Mouse (Mus musculus): ENCODE measurements around the gene Arhgef25. TPM values are rescaled to one million over a fixed set of nuclear protein-coding genes. Genes with fewer than 3 reads are reported as not detected.

Arhgef25 gene
- polyA plus RNA-seq, 1 experiment from 2014 or later = 19.6 TPM

- Histone ChIP-seq H3K9ac (ENCODE audit: low read depth, low read length) (peak overlapping the region; percentile 89), H3K9me3 (replicated peaks; ENCODE audit: control insufficient read depth, low read length, poor library complexity, severe bottlenecking) (no peaks in the 10 kb centered on the region), H3K36me3 (ENCODE audit: control insufficient read depth, insufficient read depth, low read length) (peaks cover 11% of the 10 kb centered on the region; the same call in 1 of the 2 replicates), H3K4me2 (ENCODE audit: low read length) (peak overlapping the region; percentile 95), H3K27me3 (ENCODE audit: control insufficient read depth, insufficient read depth, low read depth, low read length) (no peaks in the 10 kb centered on the region), H3K4me3 (ENCODE audit: low read depth, low read length) (peak overlapping the region; percentile 92), H3K4me1 (ENCODE audit: control insufficient read depth, insufficient read depth, low read length) (peaks cover 16% of the 10 kb centered on the region), H3K27ac (ENCODE audit: low read length) (peak overlapping the region; percentile 59)
- peak; percentile 57 for ATAC-seq
- under 1% methylated on average over 22 of the region's 25 CpGs for WGBS
These were observed 21.1 kb upstream of the Arhgef25 start for GRCm38 (mm10) chr10:127210961-127211405.

GRCm38 (mm10) chr10:127209928-127210570 is 20.2 kb upstream of the Arhgef25 start:
- H3K4me1 ChIP-seq (ENCODE audit: control insufficient read depth, insufficient read depth, low read length) = peaks cover 16% of the 10 kb centered on the region
- H3K27me3 ChIP-seq (ENCODE audit: control insufficient read depth, insufficient read depth, low read depth, low read length) = no peaks in the 10 kb centered on the region
- no peak overlapping the region for H3K27ac ChIP-seq (ENCODE audit: low read length)
- peak overlapping the region; percentile 89 for H3K9ac ChIP-seq (ENCODE audit: low read depth, low read length)
- peak overlapping the region; percentile 95 for H3K4me2 ChIP-seq (ENCODE audit: low read length)
- 86% methylated on average over 13 of the region's 13 CpGs for WGBS
- H3K4me3 ChIP-seq (ENCODE audit: low read depth, low read length) = peak overlapping the region; percentile 92
- no peak for ATAC-seq
- H3K9me3 ChIP-seq (replicated peaks; ENCODE audit: control insufficient read depth, low read length, poor library complexity, severe bottlenecking) = no peaks in the 10 kb centered on the region
- peaks cover 18% of the 10 kb centered on the region for H3K36me3 ChIP-seq (ENCODE audit: control insufficient read depth, insufficient read depth, low read length)

DNA sequence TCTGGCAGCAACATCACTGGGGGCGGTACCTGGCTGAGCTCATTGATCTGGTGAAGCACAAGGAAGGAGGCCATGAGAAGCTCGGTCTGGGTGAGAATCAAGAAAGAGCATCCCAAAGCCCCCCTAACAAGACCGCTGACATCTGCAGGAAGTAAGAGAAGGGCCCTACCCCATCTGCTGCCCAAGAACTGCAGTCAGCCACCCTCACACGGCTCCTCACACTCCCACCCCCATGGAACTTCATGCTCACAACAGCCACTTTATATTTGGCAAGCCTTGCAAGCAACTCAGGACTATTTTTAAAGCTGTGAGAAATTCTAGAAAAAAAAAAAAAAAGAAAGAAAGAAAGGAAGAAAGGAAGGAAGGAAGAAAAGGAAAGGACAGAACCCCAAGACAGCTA is 19.0 kb upstream of the Arhgef25 start:
- H3K27ac ChIP-seq (ENCODE audit: low read length) = no peak overlapping the region
- peaks cover 22% of the 10 kb centered on the region for H3K36me3 ChIP-seq (ENCODE audit: control insufficient read depth, insufficient read depth, low read length)
- 81% methylated on average over 4 of the region's 4 CpGs for WGBS
- no peaks in the 10 kb centered on the region for H3K9me3 ChIP-seq (replicated peaks; ENCODE audit: control insufficient read depth, low read length, poor library complexity, severe bottlenecking)
- H3K4me3 ChIP-seq (ENCODE audit: low read depth, low read length) = no peak overlapping the region
- H3K4me1 ChIP-seq (ENCODE audit: control insufficient read depth, insufficient read depth, low read length) = peaks cover 16% of the 10 kb centered on the region
- ATAC-seq = no peak
- no peak overlapping the region for H3K9ac ChIP-seq (ENCODE audit: low read depth, low read length)
- H3K27me3 ChIP-seq (ENCODE audit: control insufficient read depth, insufficient read depth, low read depth, low read length) = no peaks in the 10 kb centered on the region
- no peak overlapping the region for H3K4me2 ChIP-seq (ENCODE audit: low read length)

GRCm38 (mm10) chr10:127205373-127205772 is 15.5 kb upstream of the Arhgef25 start:
- Histone ChIP-seq H3K36me3 (ENCODE audit: control insufficient read depth, insufficient read depth, low read length) (peaks cover 35% of the 10 kb centered on the region), H3K4me1 (ENCODE audit: control insufficient read depth, insufficient read depth, low read length) (peaks cover 10% of the 10 kb centered on the region), H3K4me3 (ENCODE audit: low read depth, low read length) (no peak overlapping the region), H3K9me3 (replicated peaks; ENCODE audit: control insufficient read depth, low read length, poor library complexity, severe bottlenecking) (no peaks in the 10 kb centered on the region), H3K4me2 (ENCODE audit: low read length) (no peak overlapping the region), H3K27ac (ENCODE audit: low read length) (no peak overlapping the region), H3K9ac (ENCODE audit: low read depth, low read length) (no peak overlapping the region), H3K27me3 (ENCODE audit: control insufficient read depth, insufficient read depth, low read depth, low read length) (no peaks in the 10 kb centered on the region)
- WGBS = 95% methylated on average over 10 of the region's 10 CpGs
- no peak for ATAC-seq

DNA sequence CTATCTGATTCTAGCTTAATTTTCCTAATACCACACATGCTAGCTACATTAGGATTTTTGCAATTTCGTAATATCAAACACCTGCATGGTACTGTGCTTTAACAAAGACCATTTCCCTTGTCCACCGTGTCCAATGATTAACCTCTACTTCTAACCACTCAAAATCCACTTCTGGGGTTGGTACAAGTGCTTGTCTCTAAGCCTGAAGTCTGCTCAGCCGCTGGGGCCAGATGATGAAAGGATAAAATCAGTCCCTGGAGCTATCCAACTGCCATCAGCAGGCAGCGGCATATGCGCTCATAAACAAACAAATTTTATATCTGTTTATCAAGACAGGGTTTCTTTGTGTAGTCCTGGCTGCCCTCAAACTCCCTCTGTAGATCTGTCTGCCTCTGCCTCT is 14.7 kb upstream of the Arhgef25 start:
- peaks cover 36% of the 10 kb centered on the region for H3K36me3 ChIP-seq (ENCODE audit: control insufficient read depth, insufficient read depth, low read length)
- H3K9ac ChIP-seq (ENCODE audit: low read depth, low read length) = no peak overlapping the region
- no peak overlapping the region for H3K27ac ChIP-seq (ENCODE audit: low read length)
- H3K4me3 ChIP-seq (ENCODE audit: low read depth, low read length) = no peak overlapping the region
- 93% methylated on average over 5 of the region's 5 CpGs for WGBS
- H3K4me2 ChIP-seq (ENCODE audit: low read length) = no peak overlapping the region
- H3K4me1 ChIP-seq (ENCODE audit: control insufficient read depth, insufficient read depth, low read length) = peaks cover 2% of the 10 kb centered on the region; the same call in 1 of the 2 replicates
- H3K27me3 ChIP-seq (ENCODE audit: control insufficient read depth, insufficient read depth, low read depth, low read length) = no peaks in the 10 kb centered on the region
- no peak for ATAC-seq
- no peaks in the 10 kb centered on the region for H3K9me3 ChIP-seq (replicated peaks; ENCODE audit: control insufficient read depth, low read length, poor library complexity, severe bottlenecking)

- Histone ChIP-seq H3K36me3 (ENCODE audit: control insufficient read depth, insufficient read depth, low read length) (peaks cover 42% of the 10 kb centered on the region), H3K4me3 (ENCODE audit: low read depth, low read length) (no peak overlapping the region), H3K27ac (ENCODE audit: low read length) (no peak overlapping the region), H3K9me3 (replicated peaks; ENCODE audit: control insufficient read depth, low read length, poor library complexity, severe bottlenecking) (no peaks in the 10 kb centered on the region), H3K4me2 (ENCODE audit: low read length) (no peak overlapping the region), H3K4me1 (ENCODE audit: control insufficient read depth, insufficient read depth, low read length) (no peaks in the 10 kb centered on the region), H3K27me3 (ENCODE audit: control insufficient read depth, insufficient read depth, low read depth, low read length) (no peaks in the 10 kb centered on the region), H3K9ac (ENCODE audit: low read depth, low read length) (no peak overlapping the region)
- ATAC-seq = no peak
- WGBS = 99% methylated on average over 3 of the region's 3 CpGs
These were observed 13.2 kb upstream of the Arhgef25 start for GRCm38 (mm10) chr10:127203106-127203505.

DNA sequence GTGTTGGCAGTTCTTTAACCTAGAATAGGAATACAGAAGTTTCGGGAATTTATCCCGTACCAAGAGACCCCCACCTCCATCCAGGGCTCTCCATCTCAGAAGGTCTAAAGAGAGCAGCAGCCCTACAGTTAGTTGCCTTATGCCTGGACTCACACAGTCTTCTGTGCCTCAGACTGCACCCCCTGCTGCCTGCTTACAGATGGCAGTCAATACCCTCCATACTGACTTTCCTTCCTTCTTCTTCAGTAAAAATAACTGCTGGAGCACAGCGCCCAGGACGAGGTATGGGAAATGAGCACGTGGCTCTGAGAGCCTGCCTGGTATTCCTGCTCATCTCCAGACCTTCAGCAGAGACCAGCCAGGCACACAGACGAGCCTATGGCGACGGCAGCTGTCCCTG is 10.4 kb upstream of the Arhgef25 start:
- Histone ChIP-seq H3K4me2 (ENCODE audit: low read length) (no peak overlapping the region), H3K27ac (ENCODE audit: low read length) (no peak overlapping the region), H3K36me3 (ENCODE audit: control insufficient read depth, insufficient read depth, low read length) (peaks cover 35% of the 10 kb centered on the region), H3K4me3 (ENCODE audit: low read depth, low read length) (no peak overlapping the region), H3K9ac (ENCODE audit: low read depth, low read length) (no peak overlapping the region), H3K4me1 (ENCODE audit: control insufficient read depth, insufficient read depth, low read length) (peaks cover 8% of the 10 kb centered on the region), H3K9me3 (replicated peaks; ENCODE audit: control insufficient read depth, low read length, poor library complexity, severe bottlenecking) (no peaks in the 10 kb centered on the region), H3K27me3 (ENCODE audit: control insufficient read depth, insufficient read depth, low read depth, low read length) (no peaks in the 10 kb centered on the region)
- WGBS = 87% methylated on average over 8 of the region's 8 CpGs
- ATAC-seq = no peak

DNA sequence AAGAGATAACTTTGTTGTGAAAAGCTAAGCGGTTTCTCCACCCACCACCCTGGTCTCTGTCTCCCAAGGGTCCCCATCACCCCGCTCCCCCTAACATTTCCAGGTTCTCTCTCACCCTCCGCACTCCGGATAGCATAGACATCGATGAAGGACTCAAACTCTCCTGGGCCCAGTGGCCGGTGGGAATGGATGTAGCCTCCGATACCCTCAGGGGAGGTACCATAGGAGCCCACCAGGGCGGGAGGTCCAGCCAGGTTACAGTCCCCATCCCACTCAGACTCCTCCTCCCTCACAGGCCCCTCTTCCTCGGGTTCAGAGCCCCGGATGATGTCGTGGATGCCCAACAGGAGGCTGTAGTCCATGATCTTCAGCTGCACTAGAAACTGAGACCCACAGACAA is 9.6 kb upstream of the Arhgef25 start:
- no peak overlapping the region for H3K4me3 ChIP-seq (ENCODE audit: low read depth, low read length)
- ATAC-seq = no peak
- H3K4me1 ChIP-seq (ENCODE audit: control insufficient read depth, insufficient read depth, low read length) = peaks cover 12% of the 10 kb centered on the region
- peaks cover 31% of the 10 kb centered on the region for H3K36me3 ChIP-seq (ENCODE audit: control insufficient read depth, insufficient read depth, low read length)
- WGBS = 87% methylated on average over 11 of the region's 11 CpGs
- no peaks in the 10 kb centered on the region for H3K9me3 ChIP-seq (replicated peaks; ENCODE audit: control insufficient read depth, low read length, poor library complexity, severe bottlenecking)
- no peaks in the 10 kb centered on the region for H3K27me3 ChIP-seq (ENCODE audit: control insufficient read depth, insufficient read depth, low read depth, low read length)
- H3K4me2 ChIP-seq (ENCODE audit: low read length) = no peak overlapping the region
- H3K27ac ChIP-seq (ENCODE audit: low read length) = no peak overlapping the region
- H3K9ac ChIP-seq (ENCODE audit: low read depth, low read length) = no peak overlapping the region

DNA sequence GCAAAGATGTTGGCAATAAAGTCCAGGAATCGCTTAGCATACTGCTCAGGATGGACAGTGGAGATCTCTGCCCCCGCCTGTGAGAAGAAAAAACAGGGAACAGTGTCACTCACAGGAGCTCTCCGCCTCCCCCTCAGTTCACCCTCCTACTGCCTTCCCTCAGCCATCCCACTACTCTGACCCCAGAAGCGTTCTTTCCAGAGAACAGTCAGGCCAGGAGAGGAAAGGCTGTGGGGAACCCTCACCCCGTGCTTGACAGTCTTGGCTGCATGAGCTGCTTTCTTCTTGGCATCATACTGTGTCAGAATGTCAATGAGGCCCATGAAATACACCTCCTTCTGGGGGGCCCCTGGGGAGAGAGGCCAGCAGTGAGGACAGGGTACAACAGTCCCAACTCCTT is 9.2 kb upstream of the Arhgef25 start:
- Histone ChIP-seq H3K4me3 (ENCODE audit: low read depth, low read length) (no peak overlapping the region), H3K27ac (ENCODE audit: low read length) (no peak overlapping the region), H3K36me3 (ENCODE audit: control insufficient read depth, insufficient read depth, low read length) (peaks cover 29% of the 10 kb centered on the region), H3K4me1 (ENCODE audit: control insufficient read depth, insufficient read depth, low read length) (peaks cover 16% of the 10 kb centered on the region), H3K9me3 (replicated peaks; ENCODE audit: control insufficient read depth, low read length, poor library complexity, severe bottlenecking) (no peaks in the 10 kb centered on the region), H3K27me3 (ENCODE audit: control insufficient read depth, insufficient read depth, low read depth, low read length) (no peaks in the 10 kb centered on the region), H3K4me2 (ENCODE audit: low read length) (no peak overlapping the region), H3K9ac (ENCODE audit: low read depth, low read length) (no peak overlapping the region)
- no peak for ATAC-seq
- 57% methylated on average over 5 of the region's 5 CpGs for WGBS
